Mouse (Mus musculus) inflammation-experienced regulatory T-cells, adult 6 months (primary cell): ENCODE results near the gene Tcf7l2. TPM values are rescaled to one million over a fixed set of nuclear protein-coding genes. Genes with fewer than 3 reads are reported as not detected.

Experiments
- ATAC-seq: one replicate; pipeline ENCODE4 v1.8.0; 2017
- polyA plus RNA-seq, 3 experiments: library from polyadenylated mRNA; unstranded; fragments of 100-300 nt; shearing (Covaris generic); gene quantifications; one replicate each; pipeline ENCODE4 v1.2.1; 2017

Tcf7l2 gene
- polyA plus RNA-seq, 3 experiments from 2014 or later, result 0.75 to 1.0 (median 0.88) TPM

GRCm38 (mm10) chr19:55732499-55732898 is 9.1 kb upstream of the Tcf7l2 start:
- no peak for ATAC-seq

GRCm38 (mm10) chr19:55732994-55733393 is 8.6 kb upstream of the Tcf7l2 start:
- ATAC-seq, result no peak

- no peak for ATAC-seq
Observed at GRCm38 (mm10) chr19:55736016-55736415, 5.6 kb upstream of the Tcf7l2 start.

GRCm38 (mm10) chr19:55739713-55740112 is 1.9 kb upstream of the Tcf7l2 start:
- no peak for ATAC-seq

GRCm38 (mm10) chr19:55740753-55741438 is 724 bp upstream of the Tcf7l2 start:
- ATAC-seq, result peak; percentile 36

- ATAC-seq, result no peak
Observed at GRCm38 (mm10) chr19:55742386-55743000, 873 bp downstream of the Tcf7l2 start.

GRCm38 (mm10) chr19:55743001-55743556 is 1.5 kb downstream of the Tcf7l2 start:
- ATAC-seq, result no peak

GRCm38 (mm10) chr19:55743557-55744441 is 2.2 kb downstream of the Tcf7l2 start:
- no peak for ATAC-seq

- no peak for ATAC-seq
Observed at GRCm38 (mm10) chr19:55744576-55745191, 3.1 kb downstream of the Tcf7l2 start.

- no peak for ATAC-seq
Observed at GRCm38 (mm10) chr19:55745192-55745578, 3.6 kb downstream of the Tcf7l2 start.

GRCm38 (mm10) chr19:55746241-55746640 is 4.6 kb downstream of the Tcf7l2 start:
- ATAC-seq, result no peak

GRCm38 (mm10) chr19:55747237-55747925 is 5.8 kb downstream of the Tcf7l2 start:
- no peak for ATAC-seq

- ATAC-seq, result no peak
Observed at GRCm38 (mm10) chr19:55747926-55748291, 6.3 kb downstream of the Tcf7l2 start.

GRCm38 (mm10) chr19:55748801-55749200 is 7.2 kb downstream of the Tcf7l2 start:
- no peak for ATAC-seq

- ATAC-seq, result no peak
Observed at GRCm38 (mm10) chr19:55749532-55749931, 7.9 kb downstream of the Tcf7l2 start.

GRCm38 (mm10) chr19:55750048-55750447 is 8.4 kb downstream of the Tcf7l2 start:
- ATAC-seq, result no peak

GRCm38 (mm10) chr19:55750465-55750864 is 8.8 kb downstream of the Tcf7l2 start:
- ATAC-seq, result no peak

- ATAC-seq, result no peak
Observed at GRCm38 (mm10) chr19:55752861-55753260, 11.2 kb downstream of the Tcf7l2 start.

- ATAC-seq, result no peak
Observed at GRCm38 (mm10) chr19:55754303-55754702, 12.7 kb downstream of the Tcf7l2 start.

- ATAC-seq, result no peak
Observed at GRCm38 (mm10) chr19:55755462-55755861, 13.8 kb downstream of the Tcf7l2 start.

- no peak for ATAC-seq
Observed at GRCm38 (mm10) chr19:55756707-55757106, 15.1 kb downstream of the Tcf7l2 start.

- no peak for ATAC-seq
Observed at GRCm38 (mm10) chr19:55757403-55757802, 15.8 kb downstream of the Tcf7l2 start.
